Mouse (Mus musculus): ENCODE measurements around the gene Nlrp4c.

DNA sequence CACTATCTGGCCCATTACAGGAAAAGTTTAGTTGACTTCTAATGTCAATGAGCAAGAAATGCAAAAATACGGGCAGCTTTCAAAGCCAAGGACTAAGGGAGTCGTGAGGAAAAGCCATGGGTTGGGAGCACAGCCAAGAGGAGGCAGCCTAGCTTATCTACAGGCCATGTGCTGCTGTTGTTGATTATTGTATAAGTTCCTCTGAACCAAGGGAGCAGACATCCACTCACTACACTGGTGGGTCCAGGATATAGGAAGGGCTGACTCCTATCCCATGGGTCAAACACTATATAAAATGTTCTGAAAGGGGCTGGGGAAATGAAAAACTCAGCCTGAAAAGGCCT, 102.0 kb downstream of the Nlrp4c start:
- no peak for TF ChIP-seq CTCF (conservative IDR thresholded peaks at IDR 0.05 in 1 of 2, IDR thresholded peaks at IDR 0.05 in 1 of 2; ENCODE audit: low read depth in 2 of 2, low read length in 2 of 2)
- TF ChIP-seq USF1 (IDR thresholded peaks at IDR 0.05; ENCODE audit: low read depth, low read length) = no peak
